Mouse (Mus musculus) liver, postnatal 0 days (tissue): Measurements from ENCODE around the gene Rps27rt.

Experiments
- CTCF ChIP-seq: sonication (generic); IDR thresholded peaks from 2 replicates; pipeline ENCODE4 v1.5.1; 2016; ENCODE audit warnings: antibody characterized with exemption, low read depth
- EP300 ChIP-seq: IDR thresholded peaks from 2 replicates; pipeline ENCODE4 v1.6.1; 2016; ENCODE audit warnings: antibody characterized with exemption, low read depth, mild to moderate bottlenecking

DNA sequence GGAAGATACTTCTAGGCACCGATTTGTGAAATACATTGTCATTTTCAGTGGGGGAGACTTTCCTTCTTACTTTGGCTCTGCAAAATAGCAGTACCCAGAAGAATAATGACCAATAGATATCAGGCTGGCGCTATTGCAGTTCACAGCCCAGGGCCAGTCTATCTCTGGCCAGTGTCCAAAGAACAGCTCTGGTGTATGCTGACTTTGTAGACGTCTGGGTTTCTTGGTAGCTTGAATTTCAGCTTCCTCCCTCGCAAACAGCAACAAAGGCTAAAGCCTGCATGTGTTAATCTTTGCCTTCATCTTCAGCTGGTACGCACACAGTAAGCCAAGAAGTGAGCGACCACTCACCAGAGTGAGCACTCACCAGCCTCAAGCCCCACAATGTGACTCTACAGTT lies 25.2 kb upstream of the Rps27rt start:
- TF ChIP-seq CTCF (no peak), EP300 (no peak)
